Mouse (Mus musculus): ENCODE measurements at regions not wholly inside any gene's neighbourhood (a gene's known extent, or its start where the extent isn't known, plus 50 kb on each side); places are given as distances from the start of the nearest gene placed in this dataset.

- no peak for TF ChIP-seq CTCF (IDR thresholded peaks at IDR 0.05; ENCODE audit: low read depth)
- TF ChIP-seq EP300 (IDR thresholded peaks at IDR 0.05; ENCODE audit: low read depth), result no peak
These were observed 234.9 kb downstream of the Mroh4 start for GRCm38 (mm10) chr15:74401275-74401674.
